Mouse (Mus musculus) embryonic facial prominence, embryonic 15.5 days (tissue): ENCODE results near the gene Marveld1. TPM values are rescaled to one million over a fixed set of nuclear protein-coding genes. Genes with fewer than 3 reads are reported as not detected.

Source experiments
- ATAC-seq: fragments of 200-750 bp; cut with Nextera tagmentation; 2 replicates; pipeline ENCODE4 v1.8.0; 2017; ENCODE audit warnings: low read depth, moderate TSS enrichment; ENCODE audit not compliant: insufficient number of reproducible peaks, low FRiP score, low TSS enrichment
- H3K27ac ChIP-seq: fragments of 300-500 bp; sonication (generic); replicated peaks from 2 replicates; pipeline ENCODE4 v1.5.1; 2015; ENCODE audit warnings: mild to moderate bottlenecking, inconsistent platforms
- H3K27me3 ChIP-seq: fragments of 300-500 bp; sonication (generic); 2 replicates; pipeline ENCODE4 v1.6.1; 2015; ENCODE audit warnings: inconsistent platforms
- H3K36me3 ChIP-seq: fragments of 300-500 bp; sonication (generic); 2 replicates; pipeline ENCODE4 v1.6.1; 2015; ENCODE audit warnings: mild to moderate bottlenecking, inconsistent platforms
- H3K4me1 ChIP-seq: fragments of 300-500 bp; sonication (generic); 2 replicates; pipeline ENCODE4 v1.6.1; 2015; ENCODE audit warnings: inconsistent platforms
- H3K4me2 ChIP-seq: fragments of 300-500 bp; sonication (generic); replicated peaks from 2 replicates; pipeline ENCODE4 v1.6.1; 2015; ENCODE audit warnings: mild to moderate bottlenecking, inconsistent platforms
- H3K4me3 ChIP-seq: fragments of 300-500 bp; sonication (generic); replicated peaks from 2 replicates; pipeline ENCODE4 v1.5.1; 2015; ENCODE audit warnings: mild to moderate bottlenecking, inconsistent platforms
- H3K9ac ChIP-seq: fragments of 300-500 bp; sonication (generic); 2 replicates; pipeline ENCODE4 v1.6.1; 2015; ENCODE audit warnings: inconsistent platforms
- H3K9me3 ChIP-seq: fragments of 300-500 bp; sonication (generic); replicated peaks from 2 replicates; pipeline ENCODE4 v1.6.1; 2016; ENCODE audit warnings: inconsistent platforms
- WGBS: fragments of 180-500 bp; shearing (Covaris S2); methylation state at CpG from one replicate; pipeline ENCODE4 v1.1.7; 2015; 5-methylcytosine and 5-hydroxymethylcytosine counted together
- polyA plus RNA-seq: library from polyadenylated mRNA; unstranded; fragments of >200 nt; fragmentation: Nextera tagmentation; extraction: Ambion mirVana; gene quantifications from 2 replicates; pipeline ENCODE4 v1.2.1, GENCODE M21; 2015

The Marveld1 gene
- polyA plus RNA-seq, 1 experiment from 2014 or later: 15.2 TPM

GRCm38 (mm10) chr19:42177461-42177860 is 30.3 kb downstream of the Marveld1 start:
- Histone ChIP-seq H3K36me3 (peaks cover 33% of the 10 kb centered on the region), H3K9me3 (no peaks in the 10 kb centered on the region), H3K4me1 (no peaks in the 10 kb centered on the region), H3K4me2 (no peak overlapping the region), H3K4me3 (no peak overlapping the region), H3K27ac (no peak overlapping the region), H3K9ac (no peak overlapping the region), H3K27me3 (no peaks in the 10 kb centered on the region)
- 82% methylated on average over 2 of the region's 2 CpGs for WGBS
- no peak for ATAC-seq

GRCm38 (mm10) chr19:42179356-42179755 is 32.2 kb downstream of the Marveld1 start:
- H3K4me3 ChIP-seq: no peak overlapping the region
- no peak overlapping the region for H3K9ac ChIP-seq
- H3K4me2 ChIP-seq: no peak overlapping the region
- no peaks in the 10 kb centered on the region for H3K4me1 ChIP-seq
- H3K27me3 ChIP-seq: no peaks in the 10 kb centered on the region
- no peak for ATAC-seq
- H3K27ac ChIP-seq: no peak overlapping the region
- H3K36me3 ChIP-seq: peaks cover 51% of the 10 kb centered on the region
- 80% methylated on average over 14 of the region's 14 CpGs for WGBS
- no peaks in the 10 kb centered on the region for H3K9me3 ChIP-seq

- Histone ChIP-seq H3K27ac (no peak overlapping the region), H3K27me3 (no peaks in the 10 kb centered on the region), H3K9me3 (no peaks in the 10 kb centered on the region), H3K4me2 (no peak overlapping the region), H3K4me3 (no peak overlapping the region), H3K36me3 (peaks cover 61% of the 10 kb centered on the region), H3K9ac (no peak overlapping the region), H3K4me1 (no peaks in the 10 kb centered on the region)
- WGBS: 63% methylated on average over 6 of the region's 6 CpGs
- ATAC-seq: no peak
These were observed 35.5 kb downstream of the Marveld1 start for GRCm38 (mm10) chr19:42182673-42183072.

- Histone ChIP-seq H3K27ac (no peak overlapping the region), H3K36me3 (peaks cover 35% of the 10 kb centered on the region), H3K27me3 (no peaks in the 10 kb centered on the region), H3K4me2 (no peak overlapping the region), H3K4me3 (no peak overlapping the region), H3K9ac (no peak overlapping the region), H3K4me1 (no peaks in the 10 kb centered on the region), H3K9me3 (no peaks in the 10 kb centered on the region)
- WGBS: 71% methylated on average over 4 of the region's 4 CpGs
- no peak for ATAC-seq
These were observed 42.5 kb downstream of the Marveld1 start for GRCm38 (mm10) chr19:42189735-42190134.

- Histone ChIP-seq H3K4me2 (no peak overlapping the region), H3K9me3 (no peaks in the 10 kb centered on the region), H3K9ac (no peak overlapping the region), H3K4me1 (no peaks in the 10 kb centered on the region), H3K36me3 (peaks cover 28% of the 10 kb centered on the region), H3K4me3 (no peak overlapping the region), H3K27ac (no peak overlapping the region), H3K27me3 (no peaks in the 10 kb centered on the region)
- no peak for ATAC-seq
- 26% methylated on average over 5 of the region's 5 CpGs for WGBS
These were observed 43.3 kb downstream of the Marveld1 start for GRCm38 (mm10) chr19:42190494-42190893.

GRCm38 (mm10) chr19:42193311-42193710 is 46.1 kb downstream of the Marveld1 start:
- Histone ChIP-seq H3K4me2 (no peak overlapping the region), H3K27ac (no peak overlapping the region), H3K27me3 (peaks cover 8% of the 10 kb centered on the region), H3K9me3 (no peaks in the 10 kb centered on the region), H3K4me3 (no peak overlapping the region), H3K9ac (no peak overlapping the region), H3K4me1 (0 out of 2 replicates have a peak, but pooled peaks cover 4% of the 10 kb centered on the region), H3K36me3 (peaks cover 21% of the 10 kb centered on the region; the same call in 1 of the 2 replicates)
- 44% methylated on average over 2 of the region's 2 CpGs for WGBS
- no peak for ATAC-seq

GRCm38 (mm10) chr19:42196378-42196777 is 49.2 kb downstream of the Marveld1 start:
- no peak overlapping the region for H3K4me2 ChIP-seq
- peaks cover 38% of the 10 kb centered on the region for H3K27me3 ChIP-seq
- ATAC-seq: no peak
- H3K4me1 ChIP-seq: peaks cover 5% of the 10 kb centered on the region; the same call in 1 of the 2 replicates
- no peaks in the 10 kb centered on the region for H3K9me3 ChIP-seq
- peaks cover 13% of the 10 kb centered on the region; the same call in 1 of the 2 replicates for H3K36me3 ChIP-seq
- no peak overlapping the region for H3K4me3 ChIP-seq
- H3K27ac ChIP-seq: no peak overlapping the region
- H3K9ac ChIP-seq: no peak overlapping the region
- WGBS: 79% methylated on average over 4 of the region's 4 CpGs

GRCm38 (mm10) chr19:42197066-42197465 is 49.9 kb downstream of the Marveld1 start:
- H3K9ac ChIP-seq: no peak overlapping the region
- no peaks in the 10 kb centered on the region for H3K9me3 ChIP-seq
- H3K27me3 ChIP-seq: peaks cover 45% of the 10 kb centered on the region
- H3K36me3 ChIP-seq: peaks cover 13% of the 10 kb centered on the region; the same call in 1 of the 2 replicates
- ATAC-seq: no peak
- H3K4me3 ChIP-seq: no peak overlapping the region
- H3K4me2 ChIP-seq: no peak overlapping the region
- no peak overlapping the region for H3K27ac ChIP-seq
- peaks cover 11% of the 10 kb centered on the region for H3K4me1 ChIP-seq
- 56% methylated on average over 4 of the region's 4 CpGs for WGBS

GRCm38 (mm10) chr19:42198026-42198425 is 50.8 kb downstream of the Marveld1 start:
- Histone ChIP-seq H3K9ac (no peak overlapping the region), H3K27ac (no peak overlapping the region), H3K4me3 (no peak overlapping the region), H3K4me2 (no peak overlapping the region), H3K9me3 (no peaks in the 10 kb centered on the region), H3K27me3 (peaks cover 55% of the 10 kb centered on the region), H3K4me1 (peaks cover 16% of the 10 kb centered on the region), H3K36me3 (0 out of 2 replicates have a peak, but pooled peaks cover 8% of the 10 kb centered on the region)
- ATAC-seq: no peak
- WGBS: 34% methylated on average over 11 of the region's 11 CpGs

Other genes starting within 250 kb of the Marveld1 start
- gene Pgam1, start 235.5 kb upstream of the Marveld1 start, polyA plus RNA-seq: 568 and 639 TPM in 2 replicates
- gene Exosc1, start 214.0 kb upstream of the Marveld1 start, polyA plus RNA-seq: 71.5 and 72.8 TPM in 2 replicates
- gene Zdhhc16, start 213.9 kb upstream of the Marveld1 start, polyA plus RNA-seq: 87.2 and 92.4 TPM in 2 replicates
- gene Mms19, start 166.2 kb upstream of the Marveld1 start, polyA plus RNA-seq: 35.2 and 42.0 TPM in 2 replicates
- 33.2 and 34.2 TPM in 2 replicates for gene Ubtd1, start 165.6 kb upstream of the Marveld1 start, polyA plus RNA-seq
- gene Ankrd2, start 111.4 kb upstream of the Marveld1 start, polyA plus RNA-seq: 1.6 and 1.9 TPM in 2 replicates
- gene Hoga1, start 101.8 kb upstream of the Marveld1 start, polyA plus RNA-seq: 1.7 TPM in 2 replicates
- 0.16 TPM in 1 of 2 replicates, not detected in the other for gene 4933411K16Rik, start 95.2 kb upstream of the Marveld1 start, polyA plus RNA-seq
- gene Morn4, start 61.0 kb upstream of the Marveld1 start, polyA plus RNA-seq: 29.0 and 30.0 TPM in 2 replicates
- gene Pi4k2a, start 56.9 kb upstream of the Marveld1 start, polyA plus RNA-seq: 27.1 and 28.0 TPM in 2 replicates
- 51.0 and 53.6 TPM in 2 replicates for gene Avpi1, start 18.3 kb upstream of the Marveld1 start, polyA plus RNA-seq
- 26.2 and 28.8 TPM in 2 replicates for gene Zfyve27, start 16.6 kb downstream of the Marveld1 start, polyA plus RNA-seq
- 6.3 and 8.7 TPM in 2 replicates for gene Sfrp5, start 54.9 kb downstream of the Marveld1 start, polyA plus RNA-seq
- 6.7 and 7.7 TPM in 2 replicates for gene Golga7b, start 100.2 kb downstream of the Marveld1 start, polyA plus RNA-seq